Mouse (Mus musculus) layer of hippocampus, adult 9-11 months (tissue): Measurements from ENCODE around the gene Pcp4l1.

Experiments
- DNase-seq: peaks from one replicate; pipeline ENCODE4 v3.0.0; 2022

Pcp4l1 gene

GRCm38 (mm10) chr1:171221281-171222193 lies 25.5 kb upstream of the Pcp4l1 start:
- no peak for DNase-seq

GRCm38 (mm10) chr1:171220871-171221270 lies 24.8 kb upstream of the Pcp4l1 start:
- peak; percentile 84 for DNase-seq

GRCm38 (mm10) chr1:171216241-171216955 lies 20.3 kb upstream of the Pcp4l1 start:
- DNase-seq, result no peak

GRCm38 (mm10) chr1:171213801-171214496 lies 17.9 kb upstream of the Pcp4l1 start, which contains the start of gene Nr1i3:
Gene Nr1i3, plus strand, starts transcription at chr1:171213970.
- no peak for DNase-seq

- DNase-seq, result no peak
Observed at GRCm38 (mm10) chr1:171212854-171213253, 16.8 kb upstream of the Pcp4l1 start.

- no peak for DNase-seq
Observed at GRCm38 (mm10) chr1:171209409-171209808, 13.3 kb upstream of the Pcp4l1 start.

- DNase-seq, result no peak
Observed at GRCm38 (mm10) chr1:171205704-171206493, 9.8 kb upstream of the Pcp4l1 start.

- no peak for DNase-seq
Observed at GRCm38 (mm10) chr1:171204249-171204644, 8.2 kb upstream of the Pcp4l1 start.

GRCm38 (mm10) chr1:171203471-171204248 lies 7.6 kb upstream of the Pcp4l1 start:
- DNase-seq, result no peak

- no peak for DNase-seq
Observed at GRCm38 (mm10) chr1:171200769-171201168, 4.7 kb upstream of the Pcp4l1 start.

GRCm38 (mm10) chr1:171199532-171199931 lies 3.5 kb upstream of the Pcp4l1 start:
- DNase-seq, result no peak

- DNase-seq, result no peak
Observed at GRCm38 (mm10) chr1:171195046-171195822, 834 bp downstream of the Pcp4l1 start.

GRCm38 (mm10) chr1:171193911-171194830 lies 1.9 kb downstream of the Pcp4l1 start:
- no peak for DNase-seq

GRCm38 (mm10) chr1:171193093-171193840 lies 2.8 kb downstream of the Pcp4l1 start:
- no peak for DNase-seq

- no peak for DNase-seq
Observed at GRCm38 (mm10) chr1:171192283-171192682, 3.8 kb downstream of the Pcp4l1 start.

- no peak for DNase-seq
Observed at GRCm38 (mm10) chr1:171190832-171191231, 5.2 kb downstream of the Pcp4l1 start.

GRCm38 (mm10) chr1:171189476-171190114 lies 6.5 kb downstream of the Pcp4l1 start:
- no peak for DNase-seq

- no peak for DNase-seq
Observed at GRCm38 (mm10) chr1:171189046-171189445, 7.0 kb downstream of the Pcp4l1 start.
